Mouse (Mus musculus): Measurements from ENCODE around the gene Cope.

The Cope gene

DNA sequence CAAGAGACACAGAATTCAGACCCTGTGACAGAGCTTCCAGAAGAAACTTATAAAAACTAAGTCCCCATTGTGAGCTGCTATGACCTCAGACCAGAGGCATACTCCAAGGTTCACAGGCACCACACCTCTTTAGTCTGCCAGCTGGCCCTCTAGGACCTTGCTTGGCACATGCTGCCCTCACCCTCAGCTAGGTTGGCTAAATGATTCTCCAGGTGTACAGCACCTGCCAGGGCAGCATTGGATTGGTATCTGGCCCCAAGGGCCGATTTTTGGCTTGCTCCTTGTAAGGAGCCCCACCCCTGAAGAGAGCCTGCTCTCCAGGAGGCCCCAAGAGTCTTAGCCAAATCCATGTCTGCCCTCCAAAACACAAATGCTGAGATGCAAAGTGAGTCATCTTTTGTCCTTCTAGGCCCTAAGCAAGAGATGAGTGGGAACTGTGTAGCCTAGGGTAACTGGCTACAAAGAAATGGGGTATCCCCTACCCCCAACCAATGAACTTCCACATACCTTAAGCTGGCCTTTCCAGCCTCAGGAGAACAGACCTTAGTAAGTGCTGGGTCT lies 45.6 kb downstream of the Cope start:
- no peak for DNase-seq (ENCODE audit: low spot score in 2 of 2)

DNA sequence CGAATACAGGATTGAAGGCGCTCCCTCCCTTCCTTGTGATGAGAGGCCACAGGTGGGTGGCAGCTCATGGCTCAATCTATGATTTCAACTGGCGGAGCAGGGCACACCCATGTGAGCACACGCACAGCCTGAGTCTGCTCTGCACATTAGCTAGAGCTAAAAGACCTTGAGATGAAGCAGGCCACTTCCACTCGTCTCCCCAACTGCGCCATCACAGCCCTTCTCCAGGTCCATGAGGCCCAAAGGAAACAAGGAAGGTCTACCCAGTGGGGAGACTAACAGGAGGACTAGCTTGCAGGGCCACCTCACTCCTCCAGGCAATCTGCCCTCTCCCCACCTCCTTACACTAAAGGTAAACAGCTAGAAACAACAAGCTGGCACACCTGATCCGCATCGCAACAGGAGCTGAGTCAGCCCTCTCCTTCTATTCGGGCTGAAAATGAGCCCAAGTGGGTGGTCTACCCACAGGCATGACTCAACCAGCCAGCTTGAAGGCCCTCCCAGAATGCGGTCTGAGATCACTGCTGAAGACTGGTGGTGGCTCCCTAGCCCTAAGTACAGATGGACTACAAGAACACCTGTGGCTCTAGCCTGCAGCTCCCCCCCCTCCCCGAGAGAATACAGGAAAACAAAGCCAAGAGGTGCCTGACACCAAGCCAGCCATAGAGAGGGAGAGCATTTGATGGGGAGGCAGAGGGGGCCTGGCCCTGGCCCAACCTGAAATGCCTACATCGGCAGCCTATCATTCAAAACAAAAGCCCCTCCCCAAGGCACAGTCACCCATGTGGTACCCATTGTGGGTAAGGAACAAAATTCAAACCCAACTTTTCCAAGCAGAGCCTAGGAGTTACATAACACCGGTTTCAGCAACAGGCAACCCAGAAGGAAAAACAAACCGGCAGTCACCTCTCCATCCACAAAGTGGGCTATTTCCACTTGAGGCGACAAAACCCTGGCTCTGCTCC lies 49.0 kb downstream of the Cope start:
- DNase-seq (ENCODE audit: low spot score in 2 of 2) = peak in 1 of 2 experiments; percentile 60

DNA sequence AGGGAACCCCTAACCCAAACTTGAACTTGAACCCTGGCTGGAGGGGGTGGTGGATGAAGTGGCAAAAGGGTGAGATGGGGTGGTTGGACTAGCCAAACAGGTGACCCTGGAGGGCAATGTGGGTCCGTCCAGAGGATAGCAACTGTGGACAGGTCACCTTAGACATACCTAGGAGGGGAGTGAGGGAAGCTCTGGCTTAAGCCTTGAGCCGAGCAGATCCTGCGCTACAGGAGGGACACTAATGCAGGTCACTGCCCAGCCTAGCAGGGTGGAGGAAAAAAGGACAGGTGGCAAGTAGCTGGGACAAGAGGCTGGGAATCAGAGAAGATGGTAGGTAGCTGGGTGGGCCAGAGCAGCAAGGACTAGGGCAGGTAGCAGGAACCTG lies 49.7 kb downstream of the Cope start:
- DNase-seq (ENCODE audit: low spot score in 2 of 2) = no peak

DNA sequence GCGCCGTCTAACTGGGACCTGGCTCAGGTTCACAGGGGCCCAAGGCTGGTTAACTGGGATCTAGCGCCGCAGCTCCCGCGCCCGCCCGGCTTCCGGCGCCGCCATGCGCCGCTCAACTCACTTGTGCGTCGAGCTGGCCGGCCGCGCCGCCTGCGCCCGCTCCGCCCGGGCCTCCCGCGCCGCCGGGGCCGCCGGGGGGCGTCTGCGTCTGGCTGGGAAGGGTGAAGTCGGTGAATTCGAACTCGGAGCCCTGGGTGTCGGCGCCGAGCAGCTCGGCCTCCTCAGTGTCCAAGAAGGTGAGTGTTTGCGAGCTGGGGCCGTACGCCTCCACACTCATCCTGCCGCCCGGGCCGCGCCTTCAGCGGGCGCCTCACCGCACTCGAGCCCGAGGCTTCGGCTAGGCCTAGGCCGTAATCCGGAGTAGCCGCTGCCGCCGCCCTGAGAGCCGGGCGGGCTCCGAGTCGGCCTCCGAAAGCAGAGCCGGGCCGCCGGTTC lies 50.4 kb downstream of the Cope start:
- no peak for DNase-seq (ENCODE audit: low spot score in 2 of 2)

DNA sequence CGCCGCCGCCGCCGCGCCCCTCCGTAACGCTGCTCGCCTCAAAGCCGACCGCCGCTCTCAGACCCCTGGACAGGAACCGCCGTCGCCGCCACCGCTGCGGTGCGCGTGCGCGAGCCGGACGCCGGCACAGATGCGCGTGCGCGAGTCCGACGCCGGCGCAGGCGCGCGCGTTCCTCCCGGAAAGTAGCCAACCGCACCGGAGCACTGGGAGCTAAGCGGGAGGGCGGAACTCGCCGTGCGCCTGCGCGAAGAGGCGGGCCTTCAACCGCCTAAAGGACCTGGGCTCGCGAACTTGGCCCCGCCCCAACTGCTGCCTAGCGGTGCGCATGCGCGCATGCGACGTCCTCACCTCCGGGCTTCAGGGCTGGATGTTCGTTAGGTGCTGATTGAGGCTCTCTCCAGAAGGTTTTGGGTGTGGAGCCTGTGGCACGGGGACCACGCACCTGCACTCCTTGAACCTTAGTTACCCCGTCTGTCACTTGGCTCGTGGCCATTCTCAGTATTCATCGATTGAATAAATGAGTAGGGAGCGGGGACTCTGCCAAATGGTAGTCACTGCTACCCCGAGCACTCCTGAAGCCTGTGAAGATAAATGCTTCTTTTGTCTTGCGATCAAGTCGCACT lies 51.0 kb downstream of the Cope start, which contains the start of gene Upf1:
Gene Upf1 (minus strand): TSS at position 85 of the 624 bp plus-strand sequence.
- peak; percentile 96 to 98 for DNase-seq (ENCODE audit: low spot score in 2 of 2)

DNA sequence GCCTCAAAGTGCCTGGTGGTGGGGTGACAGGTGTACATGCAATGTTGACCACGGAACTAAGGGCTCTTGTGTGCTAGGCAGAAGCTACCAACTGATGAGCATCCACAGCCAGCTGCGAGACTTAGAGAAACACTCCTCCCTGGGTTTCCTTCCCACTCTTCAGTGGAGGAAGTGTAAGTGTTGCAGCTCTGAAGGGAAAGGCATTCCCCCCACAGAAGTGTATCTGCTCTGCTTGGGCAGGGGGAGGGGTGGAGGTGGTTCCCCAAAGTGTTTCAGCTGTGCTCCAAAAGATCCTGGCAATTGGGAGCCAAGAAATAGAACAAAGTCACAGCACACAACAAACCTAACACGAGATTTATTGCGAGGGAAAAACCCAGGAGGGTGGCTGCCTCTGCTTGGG lies 51.7 kb downstream of the Cope start:
- peak; percentile 59 to 61 for DNase-seq (ENCODE audit: low spot score in 2 of 2)

- DNase-seq (ENCODE audit: low spot score in 2 of 2) = no peak
Observed at GRCm38 (mm10) chr8:70356111-70356510, 53.8 kb downstream of the Cope start.

GRCm38 (mm10) chr8:70359411-70359810 lies 57.1 kb downstream of the Cope start:
- no peak for DNase-seq (ENCODE audit: low spot score in 2 of 2)

DNA sequence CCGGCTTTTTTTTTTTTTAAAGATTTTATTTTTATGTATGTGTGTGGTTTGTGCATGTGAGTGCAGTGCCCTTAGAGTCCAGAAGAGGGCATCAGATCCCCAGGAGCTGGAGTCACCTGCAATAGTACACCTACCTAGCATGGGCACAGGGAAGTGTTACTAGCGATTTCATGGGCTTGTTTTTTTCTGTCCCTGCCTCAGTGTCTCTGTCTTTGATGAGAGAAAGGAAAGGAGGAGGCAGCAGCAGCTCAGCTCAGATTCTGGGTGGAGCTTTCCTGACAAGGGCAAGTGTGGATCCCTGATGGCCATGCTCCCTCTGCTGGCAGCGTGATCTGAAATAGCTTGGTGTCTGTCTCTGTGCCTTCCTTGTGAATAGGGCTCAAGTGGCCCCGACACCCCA lies 58.5 kb downstream of the Cope start:
- DNase-seq (ENCODE audit: low spot score in 2 of 2) = no peak

DNA sequence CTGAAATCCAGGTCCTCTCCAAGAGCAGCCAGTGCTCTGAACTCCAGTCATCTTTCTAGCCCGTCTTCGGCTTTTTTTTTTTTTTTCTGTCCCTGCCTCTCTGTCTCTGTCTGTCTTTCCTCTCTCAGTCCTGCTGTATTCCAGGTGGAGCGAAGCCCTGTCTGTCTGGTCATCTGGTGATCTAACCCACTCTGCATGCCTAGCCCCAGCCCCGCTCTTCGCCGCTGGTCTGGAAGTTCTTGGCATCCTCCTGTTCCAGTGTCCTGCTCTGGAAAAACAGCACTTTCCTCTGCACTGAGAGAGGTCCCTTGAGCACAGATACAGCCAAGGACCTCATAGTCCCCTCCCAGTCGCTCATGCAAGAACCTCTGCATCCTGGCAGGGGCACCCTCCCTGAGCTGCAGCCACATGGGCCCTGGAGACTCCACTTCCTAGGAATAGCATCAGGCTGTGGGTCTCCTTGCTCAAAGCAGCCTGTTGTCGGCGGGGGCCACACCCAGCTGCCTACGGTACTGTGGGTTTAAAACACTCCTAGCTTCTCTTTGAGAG lies 59.2 kb downstream of the Cope start:
- no peak for DNase-seq (ENCODE audit: low spot score in 2 of 2)

Measured in left cerebral cortex, adult 9 months (tissue).